Mouse (Mus musculus) Patski (cell line): ENCODE data around the gene Gtf2h1. TPM values are rescaled to one million over a fixed set of nuclear protein-coding genes. Genes with fewer than 3 reads are reported as not detected.
A peak's percentile ranks its signal among the peaks of the same experiment; 100 is the strongest.

Experiments used
- ATAC-seq: fragments of 100-300 bp; one replicate; pipeline ENCODE4 v1.8.0; 2021
- CTCF ChIA-PET: fragments of 350-600 bp; sonication (Branson Sonifier 250); formaldehyde crosslinking; loops from one replicate; lab custom pipeline; 2022; ENCODE audit warnings: inconsistent platforms; lab: Charles Lee
- POLR2A ChIA-PET: fragments of 350-600 bp; sonication (Branson Sonifier 250); formaldehyde crosslinking; loops from one replicate; lab custom pipeline; 2022; ENCODE audit warnings: antibody characterized with exemption, inconsistent platforms; lab: Charles Lee
- DNase-seq: peaks from one replicate; pipeline ENCODE4 v3.0.0-alpha.2; 2011; ENCODE audit warnings: low read depth, low spot score
- H3K27me3 ChIP-seq: fragments of 371-371 bp; one replicate; pipeline ENCODE4 v1.5.1; 2021
- CTCF ChIP-seq: fragments of 100-300 bp; IDR thresholded peaks from one replicate; pipeline ENCODE4 v1.5.1; 2021
- in situ Hi-C: fragments of 300-500 bp; cut with MboI; formaldehyde crosslinking; loops from 3 replicates; pipeline ENCODE4 v1.11.1; 2018; ENCODE audit warnings: low pct_unique_long_range_greater_than_20kb, mixed read lengths
- polyA plus RNA-seq: library from polyadenylated mRNA; unstranded; gene quantifications from one replicate; pipeline ENCODE4 v1.2.3, GENCODE M21; 2021

The Gtf2h1 gene
- polyA plus RNA-seq, 1 experiment from 2014 or later = 45.2 TPM

GRCm38 (mm10) chr7:46838104-46838671 is 42.3 kb downstream of the Gtf2h1 start:
- ChIA-PET POLR2A (no interaction called here), CTCF (interaction anchor here (1.2 to 1.5 kb wide), 2 partner anchors 10 to 24 kb away, joined by 3 read pairs; no protein-coding TSS in a partner anchor)
- ATAC-seq (no peak), DNase-seq (no peak)
- no peak for TF ChIP-seq CTCF
- in situ Hi-C loops = no loop called here
- H3K27me3 ChIP-seq = no peaks in the 10 kb centered on the region

- ChIA-PET POLR2A (no interaction called here), CTCF (interaction anchor here (1.5 kb wide), 1 partner anchor 10 kb away, joined by 3 read pairs; no protein-coding TSS in a partner anchor)
- no peaks in the 10 kb centered on the region for H3K27me3 ChIP-seq
- in situ Hi-C loops = no loop called here
- no peak for DNase-seq
- ATAC-seq = peak; percentile 55
- no peak for TF ChIP-seq CTCF
Observed at GRCm38 (mm10) chr7:46838891-46839302, 43.0 kb downstream of the Gtf2h1 start.

- no peak for ATAC-seq
- in situ Hi-C loops = no loop called here
- no peaks in the 10 kb centered on the region for H3K27me3 ChIP-seq
- DNase-seq = no peak
- ChIA-PET POLR2A (no interaction called here), CTCF (interaction anchor here (1.0 to 1.5 kb wide), 2 partner anchors 11 to 19 kb away, joined by 3 to 4 read pairs; no protein-coding TSS in a partner anchor)
- TF ChIP-seq CTCF = no peak
Observed at GRCm38 (mm10) chr7:46839446-46839845, 43.5 kb downstream of the Gtf2h1 start.

- no peaks in the 10 kb centered on the region for H3K27me3 ChIP-seq
- ChIA-PET CTCF (interaction anchor here (1.0 to 1.5 kb wide), 3 partner anchors 9 to 18 kb away, joined by 3 to 4 read pairs (median 3); no protein-coding TSS in a partner anchor), POLR2A (no interaction called here)
- DNase-seq (no peak), ATAC-seq (no peak)
- no peak for TF ChIP-seq CTCF
- in situ Hi-C loops = no loop called here
Observed at GRCm38 (mm10) chr7:46839861-46840260, 44.0 kb downstream of the Gtf2h1 start.

- H3K27me3 ChIP-seq = no peaks in the 10 kb centered on the region
- in situ Hi-C loops = no loop called here
- ATAC-seq (no peak), DNase-seq (no peak)
- no peak for TF ChIP-seq CTCF
- CTCF ChIA-PET = interaction anchor here (1.0 kb wide), 2 partner anchors 10 to 18 kb away, joined by 3 to 4 read pairs; no protein-coding TSS in a partner anchor
- POLR2A ChIA-PET = no interaction called here
Observed at GRCm38 (mm10) chr7:46840326-46840725, 44.4 kb downstream of the Gtf2h1 start.

- CTCF ChIA-PET = interaction anchor here (1.0 kb wide), 1 partner anchor 10 kb away, joined by 3 read pairs; no protein-coding TSS in a partner anchor
- ATAC-seq = no peak
- POLR2A ChIA-PET = no interaction called here
- H3K27me3 ChIP-seq = no peaks in the 10 kb centered on the region
- no peak for DNase-seq
- in situ Hi-C loops = no loop called here
- no peak for TF ChIP-seq CTCF
Observed at GRCm38 (mm10) chr7:46840787-46841525, 45.1 kb downstream of the Gtf2h1 start, which contains the start of gene Ldha. Gene Ldha (plus strand): TSS chr7:46841475.

GRCm38 (mm10) chr7:46842278-46842677 is 46.4 kb downstream of the Gtf2h1 start:
- DNase-seq (no peak), ATAC-seq (no peak)
- ChIA-PET CTCF (no interaction called here), POLR2A (no interaction called here)
- H3K27me3 ChIP-seq = no peaks in the 10 kb centered on the region
- no peak for TF ChIP-seq CTCF
- in situ Hi-C loops = no loop called here

GRCm38 (mm10) chr7:46843576-46843975 is 47.7 kb downstream of the Gtf2h1 start:
- no peak for TF ChIP-seq CTCF
- DNase-seq (no peak), ATAC-seq (no peak)
- H3K27me3 ChIP-seq = no peaks in the 10 kb centered on the region
- in situ Hi-C loops = no loop called here
- CTCF ChIA-PET = interaction anchor here (1.5 kb wide), 1 partner anchor 13 kb away, joined by 3 read pairs; no protein-coding TSS in a partner anchor
- POLR2A ChIA-PET = no interaction called here

GRCm38 (mm10) chr7:46845211-46845977 is 49.5 kb downstream of the Gtf2h1 start:
- no peak for TF ChIP-seq CTCF
- POLR2A ChIA-PET = interaction anchor here (0.7 to 1.0 kb wide), 3 partner anchors 9 to 11 kb away, joined by 3 read pairs; no protein-coding TSS in a partner anchor
- CTCF ChIA-PET = no interaction called here
- ATAC-seq = peak; percentile 82
- in situ Hi-C loops = no loop called here
- no peak for DNase-seq
- no peaks in the 10 kb centered on the region for H3K27me3 ChIP-seq

GRCm38 (mm10) chr7:46845978-46846485 is 50.1 kb downstream of the Gtf2h1 start:
- TF ChIP-seq CTCF = no peak
- DNase-seq = no peak
- CTCF ChIA-PET = no interaction called here
- in situ Hi-C loops = no loop called here
- ATAC-seq = peak; percentile 45
- POLR2A ChIA-PET = interaction anchor here (1.0 kb wide), 1 partner anchor 8 kb away, joined by 3 read pairs; no protein-coding TSS in a partner anchor
- no peaks in the 10 kb centered on the region for H3K27me3 ChIP-seq
